Mouse (Mus musculus): ENCODE results near the gene Cmtm3. TPM values are rescaled to one million over a fixed set of nuclear protein-coding genes. Genes with fewer than 3 reads are reported as not detected.

Cmtm3 gene
- 100 to 1,000 TPM; 150 to 162 TPM for total RNA-seq (2023)

DNA sequence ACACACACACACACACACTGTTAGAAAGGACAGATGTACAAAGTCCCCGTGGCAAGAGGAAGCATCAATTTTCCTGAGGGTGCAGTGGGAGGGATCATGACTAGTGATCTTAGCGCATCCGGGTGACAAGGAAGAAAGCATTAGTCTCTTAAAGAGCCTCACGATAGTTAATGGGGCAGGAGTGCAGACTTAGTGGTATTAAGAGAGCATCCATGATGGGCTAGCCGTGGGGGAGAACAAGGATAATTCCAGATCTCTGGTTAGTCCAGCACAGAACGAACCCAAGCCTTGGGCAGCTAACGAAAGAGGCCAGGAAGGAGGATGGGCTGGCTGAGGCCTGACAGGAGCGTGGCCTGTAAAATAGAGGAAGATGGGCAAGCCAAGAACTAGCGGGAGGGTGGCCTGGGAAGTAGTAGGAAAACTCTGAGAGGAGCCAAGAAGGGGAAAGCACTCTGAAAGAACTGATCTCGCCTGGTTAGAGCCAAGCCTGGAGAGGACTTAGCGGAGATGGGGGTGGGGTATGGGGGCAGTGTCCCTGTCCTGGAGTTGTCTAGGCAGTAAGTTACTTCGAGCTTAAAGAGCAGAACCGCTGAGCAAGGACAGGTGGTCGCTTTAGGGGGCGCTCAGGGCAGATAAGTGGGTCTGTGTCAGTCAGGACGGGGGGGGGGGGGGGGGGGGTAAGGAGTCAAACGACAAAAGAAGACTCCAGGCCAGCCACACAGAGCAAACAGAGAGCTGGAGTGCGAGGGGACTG lies at the start of gene Cmtm3:
Gene Cmtm3, plus strand, starts transcription at position 182 of the 754 bp plus-strand sequence.

GRCm38 (mm10) chr8:104293081-104293480 lies 46.1 kb upstream of the Cmtm3 start, which contains the start of gene Cmtm2a:
Cmtm2a (minus strand) TSS chr8:104293181.

DNA sequence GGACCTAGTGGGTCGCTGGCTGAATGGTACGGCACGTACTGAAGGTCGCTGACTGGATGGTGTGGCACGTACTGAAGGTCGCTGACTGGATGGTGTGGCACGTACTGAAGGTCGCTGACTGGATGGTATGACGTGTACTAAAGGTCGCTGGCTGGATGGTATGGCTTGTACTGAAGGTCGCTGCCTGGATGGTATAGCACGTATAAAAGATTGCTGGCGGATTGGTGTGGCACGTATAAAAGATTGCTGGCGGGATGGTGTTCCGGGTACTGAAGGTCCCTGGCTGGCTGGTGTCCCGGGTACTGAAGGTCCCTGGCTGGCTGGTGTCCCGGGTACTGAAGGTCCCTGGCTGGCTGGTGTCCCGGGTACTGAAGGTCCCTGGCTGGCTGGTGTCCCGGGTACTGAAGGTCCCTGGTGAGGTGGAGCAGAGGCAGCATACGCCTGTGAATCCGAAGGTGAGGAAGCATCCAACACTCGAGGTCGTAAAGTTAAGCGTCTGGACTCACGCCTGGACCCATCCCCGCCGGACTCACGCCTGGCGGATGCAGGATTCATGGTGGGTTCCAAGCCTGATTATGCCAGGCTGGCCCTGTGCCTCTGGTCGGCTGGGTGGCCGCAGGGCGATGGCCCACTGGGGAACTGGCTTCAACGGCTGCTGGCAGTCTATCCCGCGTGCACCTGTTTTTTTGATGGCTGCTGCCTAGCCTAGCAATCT lies 29.6 kb upstream of the Cmtm3 start, which contains the start of the genes Gm45711 and Cmtm1:
Gene Gm45711, minus strand, starts transcription at position 641 of the 715 bp plus-strand sequence.
Gene Cmtm1, minus strand, starts transcription at position 705 of the 715 bp plus-strand sequence.

DNA sequence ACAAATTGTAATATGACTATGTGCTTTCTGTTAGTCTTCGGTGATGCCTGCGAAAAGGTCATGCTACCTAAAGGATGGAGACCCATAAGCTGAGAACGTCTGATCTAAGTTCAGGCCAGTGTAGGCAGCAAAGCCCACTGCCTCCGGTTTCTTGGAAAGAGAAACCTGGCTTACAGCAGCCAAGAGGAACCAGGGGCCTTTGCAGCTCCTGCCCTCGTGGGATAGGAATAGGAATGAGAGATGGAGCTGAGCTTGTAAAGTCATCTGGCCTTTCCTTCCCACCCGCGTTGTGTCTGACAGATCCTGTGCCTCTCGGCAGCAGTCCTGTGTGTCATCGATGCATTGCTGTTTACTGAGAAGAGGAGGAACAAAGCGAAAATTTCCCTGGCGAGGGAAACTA lies 17.9 kb upstream of the Cmtm3 start, which contains the start of gene Gm11020:
Gene Gm11020, plus strand, starts transcription at position 301 of the 400 bp plus-strand sequence.

DNA sequence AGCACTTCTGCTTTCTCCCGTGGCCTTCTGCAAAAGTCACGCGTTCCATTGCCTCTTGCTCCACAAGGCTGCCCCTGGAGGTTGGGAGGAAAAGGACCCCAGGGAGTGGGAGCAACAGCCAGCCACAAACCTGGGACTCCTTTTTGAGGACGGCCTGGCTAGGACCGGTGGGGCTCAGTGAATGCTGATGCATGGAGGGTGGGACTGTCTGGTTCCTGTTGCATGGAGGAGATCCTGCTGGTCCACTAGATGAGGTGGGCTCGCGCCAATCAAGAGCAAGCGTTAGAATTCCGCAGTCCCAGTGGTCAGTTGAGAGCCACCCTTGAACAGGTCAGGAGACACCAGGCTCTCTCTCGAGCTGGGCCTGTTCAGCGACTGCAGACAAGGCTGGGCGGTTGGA lies 17.3 kb upstream of the Cmtm3 start, which contains the start of gene Cmtm2b:
Gene Cmtm2b, plus strand, starts transcription at position 301 of the 400 bp plus-strand sequence.

GRCm38 (mm10) chr8:104395703-104396357 lies 56.6 kb downstream of the Cmtm3 start, which contains the start of gene Cmtm4:
Cmtm4 (minus strand) TSS chr8:104395807.

Other genes with a start within 250 kb of the Cmtm3 start
- gene Cdh5, start 237.8 kb upstream of the Cmtm3 start, total RNA-seq (2023) = 1 to 10 TPM in 1 of 2 experiments, under 1 TPM in 1; 0.67 to 2.9 TPM
- gene Bean1, start 169.0 kb upstream of the Cmtm3 start, total RNA-seq (2023) = not detected
- 10 to 100 TPM; 48.1 to 49.8 TPM for gene Tk2, start 90.9 kb upstream of the Cmtm3 start, total RNA-seq (2023)
- gene Cklf, start 88.5 kb upstream of the Cmtm3 start, total RNA-seq (2023) = 10 to 100 TPM; 52.5 to 57.1 TPM
- gene Cmtm2a, start 46.2 kb upstream of the Cmtm3 start, total RNA-seq (2023) = not detected
- gene Gm45711, start 29.3 kb upstream of the Cmtm3 start, total RNA-seq (2023) = not detected
- gene Cmtm1, start 29.3 kb upstream of the Cmtm3 start, total RNA-seq (2023) = not detected
- not detected for gene Gm11020, start 17.8 kb upstream of the Cmtm3 start, total RNA-seq (2023)
- gene Cmtm2b, start 17.2 kb upstream of the Cmtm3 start, total RNA-seq (2023) = not detected
- gene Cmtm4, start 56.4 kb downstream of the Cmtm3 start, total RNA-seq (2023) = 1 to 10 TPM; 3.4 to 3.6 TPM
- 10 to 100 TPM; 62.9 to 78.2 TPM for gene Dync1li2, start 103.6 kb downstream of the Cmtm3 start, total RNA-seq (2023)
- not detected for gene Terb1, start 170.5 kb downstream of the Cmtm3 start, total RNA-seq (2023)
- 10 to 100 TPM; 20.2 to 26.1 TPM for gene Nae1, start 195.2 kb downstream of the Cmtm3 start, total RNA-seq (2023)
- gene Car7, start 195.3 kb downstream of the Cmtm3 start, total RNA-seq (2023) = 1 to 10 TPM in 1 of 2 experiments, under 1 TPM in 1; 0.43 to 1.6 TPM